Mouse (Mus musculus) heart, adult 2 months (tissue): ENCODE data around the gene Sesn1. TPM values are rescaled to one million over a fixed set of nuclear protein-coding genes. Genes with fewer than 3 reads are reported as not detected.

Experiments used
- DNase-seq, 2 experiments: peaks; one replicate each; pipeline ENCODE4 v3.0.0; 2021
- H3K27ac ChIP-seq: fragments of 200-600 bp; 2 replicates; pipeline ENCODE4 v1.8.1; 2022
- H3K27me3 ChIP-seq: fragments of 200-500 bp; 2 replicates; pipeline ENCODE4 v1.6.1; 2012; ENCODE audit warnings: mild to moderate bottlenecking, low read length, inconsistent platforms, mixed read lengths; ENCODE audit not compliant: control insufficient read depth, insufficient read depth
- H3K36me3 ChIP-seq: fragments of 200-500 bp; 2 replicates; pipeline ENCODE4 v1.6.1; 2012; ENCODE audit warnings: low read length, inconsistent platforms; ENCODE audit not compliant: control insufficient read depth, insufficient read depth
- H3K4me1 ChIP-seq: fragments of 200-500 bp; 2 replicates; pipeline ENCODE4 v1.6.1; 2011; ENCODE audit warnings: low read length; ENCODE audit not compliant: control insufficient read depth, insufficient read depth
- H3K4me3 ChIP-seq: fragments of 200-600 bp; 2 replicates; pipeline ENCODE4 v1.8.1; 2022
- H3K79me2 ChIP-seq: fragments of 200-500 bp; replicated peaks from 2 replicates; pipeline ENCODE4 v1.6.1; 2012; ENCODE audit warnings: mild to moderate bottlenecking, inconsistent platforms, low read length, moderate library complexity, mixed read lengths; ENCODE audit not compliant: control insufficient read depth, insufficient read depth
- H3K9ac ChIP-seq: fragments of 200-500 bp; 2 replicates; pipeline ENCODE4 v1.6.1; 2012; ENCODE audit warnings: low read depth, mild to moderate bottlenecking, control low read depth, inconsistent platforms, low read length, mixed read lengths
- CTCF ChIP-seq: fragments of 200-600 bp; IDR thresholded peaks from 2 replicates; pipeline ENCODE4 v1.8.1; 2022; ENCODE audit warnings: antibody characterized with exemption, mild to moderate bottlenecking, moderate library complexity
- EP300 ChIP-seq: fragments of 200-500 bp; IDR thresholded peaks from 2 replicates; pipeline ENCODE4 v1.6.1; 2011; ENCODE audit warnings: low read depth, low read length, control low read depth; ENCODE audit not compliant: insufficient read depth
- POLR2A ChIP-seq: fragments of 200-500 bp; IDR thresholded peaks from 2 replicates; pipeline ENCODE4 v1.6.1; 2011; ENCODE audit warnings: mild to moderate bottlenecking, low read depth, low read length, control low read depth; ENCODE audit not compliant: insufficient read depth
- WGBS: fragments of 180-500 bp; shearing (Covaris S2); methylation state at CpG from one replicate; pipeline ENCODE4 v1.1.7; 2018; 5-methylcytosine and 5-hydroxymethylcytosine counted together
- intact Hi-C: fragments of 180-260 bp; cut with DNase I; formaldehyde crosslinking; loops from one replicate; pipeline ENCODE4 v1.15.1; 2025
- polyA plus RNA-seq: library from polyadenylated mRNA; depleted of rRNA; stranded (reverse); fragments of >200 nt; gene quantifications from 2 replicates; pipeline ENCODE4 v1.2.3, GENCODE M21; 2012
- total RNA-seq, 2 experiments: library from RNA; stranded (reverse); gene quantifications; 2 replicates each; pipeline ENCODE4 v1.2.3; 2021

The Sesn1 gene
- total and polyA plus RNA-seq, 3 experiments: 47.8 to 121 (median 120) TPM

DNA sequence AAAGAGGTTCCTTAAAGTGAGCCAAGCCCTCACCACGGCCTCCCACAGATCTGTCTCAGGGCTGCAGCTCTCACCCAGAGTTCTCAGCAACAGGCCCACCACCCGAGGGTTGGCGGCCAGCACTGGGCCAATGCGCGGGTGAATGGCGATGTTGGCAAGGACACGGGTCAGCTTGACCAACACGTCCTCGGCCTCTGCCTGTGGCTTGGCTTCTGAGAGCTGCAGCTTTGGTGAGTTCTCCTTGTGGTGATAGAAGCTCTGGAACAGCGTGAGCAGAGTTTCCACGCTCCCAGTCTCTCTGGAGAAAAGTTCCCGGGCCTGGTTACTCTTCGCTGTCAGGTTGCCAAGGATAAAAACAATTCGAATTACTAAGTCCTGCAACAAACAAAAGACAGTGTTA lies 117.0 kb downstream of the Sesn1 start:
- Histone ChIP-seq H3K79me2 (no peaks in the 10 kb centered on the region), H3K4me3 (no peak overlapping the region), H3K4me1 (no peaks in the 10 kb centered on the region), H3K27ac (no peak overlapping the region), H3K9ac (no peak overlapping the region), H3K27me3 (no peaks in the 10 kb centered on the region), H3K36me3 (no peaks in the 10 kb centered on the region)
- TF ChIP-seq CTCF: no peak
- no peak for TF ChIP-seq EP300
- TF ChIP-seq POLR2A: no peak
- intact Hi-C loops: no loop called here
- 79% methylated on average over 14 of the region's 14 CpGs for WGBS
- no peak for DNase-seq

DNA sequence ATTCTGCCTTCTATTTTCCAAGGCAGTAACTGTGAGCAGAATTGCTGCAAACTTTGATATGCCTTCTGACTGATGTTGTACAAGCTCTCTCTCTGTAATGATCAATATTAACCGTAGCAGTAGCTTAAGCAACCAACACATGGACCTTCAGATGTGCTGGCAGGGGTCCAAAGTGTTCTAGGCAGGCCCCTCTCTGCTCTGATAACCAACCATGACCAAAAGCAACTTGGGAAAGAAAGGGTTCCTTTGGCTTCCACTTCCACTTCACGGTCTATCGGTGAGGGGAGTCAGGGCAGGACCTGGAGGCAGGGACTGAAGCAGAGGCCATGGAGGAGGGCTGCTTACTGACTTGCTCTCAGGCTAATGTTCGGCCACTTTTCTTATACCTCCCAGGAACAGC lies 121.2 kb downstream of the Sesn1 start:
- Histone ChIP-seq H3K9ac (no peak overlapping the region), H3K79me2 (no peaks in the 10 kb centered on the region), H3K36me3 (peaks cover 6% of the 10 kb centered on the region), H3K27ac (peak overlapping the region; percentile 98), H3K27me3 (no peaks in the 10 kb centered on the region), H3K4me3 (no peak overlapping the region), H3K4me1 (peaks cover 13% of the 10 kb centered on the region)
- DNase-seq: no peak
- TF ChIP-seq EP300: no peak
- TF ChIP-seq POLR2A: no peak
- no peak for TF ChIP-seq CTCF
- intact Hi-C loops: no loop called here
- WGBS: 60% methylated on average over 4 of the region's 4 CpGs

DNA sequence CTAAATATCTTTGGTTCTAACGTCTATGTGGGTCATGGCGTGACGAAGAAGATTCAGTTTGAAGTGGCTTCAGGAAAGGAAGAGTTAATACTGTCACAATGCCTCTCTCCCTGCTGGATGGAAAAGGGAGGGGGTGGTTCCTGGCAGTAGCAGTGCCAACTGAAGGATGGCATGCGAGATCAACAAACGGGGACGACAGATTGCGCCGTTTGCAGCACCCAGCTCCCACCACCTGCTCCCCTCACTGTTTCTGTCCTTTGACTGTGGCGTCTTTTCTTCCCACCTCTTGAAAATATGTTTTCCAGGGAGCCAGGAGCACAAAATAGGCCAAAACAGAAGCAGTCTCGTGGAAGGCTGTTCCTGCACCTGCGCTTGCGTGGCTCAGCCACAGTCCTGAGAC lies 122.2 kb downstream of the Sesn1 start:
- TF ChIP-seq POLR2A (peak; percentile 43; the same call in 1 of the 2 replicates), CTCF (no peak), EP300 (0 out of 2 replicates have a peak, but pooled peaks have one; percentile 6)
- intact Hi-C loops: loop anchor here (2.0 kb wide), 2 partner anchors 39 to 101 kb away; no protein-coding TSS in a partner anchor
- H3K9ac ChIP-seq: peak overlapping the region; percentile 17
- peak overlapping the region; percentile 12; the same call in 1 of the 2 replicates for H3K4me3 ChIP-seq
- WGBS: 60% methylated on average over 12 of the region's 12 CpGs
- H3K4me1 ChIP-seq: peaks cover 21% of the 10 kb centered on the region
- DNase-seq: peak; percentile 39 to 56
- H3K27me3 ChIP-seq: no peaks in the 10 kb centered on the region
- no peaks in the 10 kb centered on the region for H3K79me2 ChIP-seq
- peaks cover 7% of the 10 kb centered on the region for H3K36me3 ChIP-seq
- H3K27ac ChIP-seq: peak overlapping the region; percentile 98

DNA sequence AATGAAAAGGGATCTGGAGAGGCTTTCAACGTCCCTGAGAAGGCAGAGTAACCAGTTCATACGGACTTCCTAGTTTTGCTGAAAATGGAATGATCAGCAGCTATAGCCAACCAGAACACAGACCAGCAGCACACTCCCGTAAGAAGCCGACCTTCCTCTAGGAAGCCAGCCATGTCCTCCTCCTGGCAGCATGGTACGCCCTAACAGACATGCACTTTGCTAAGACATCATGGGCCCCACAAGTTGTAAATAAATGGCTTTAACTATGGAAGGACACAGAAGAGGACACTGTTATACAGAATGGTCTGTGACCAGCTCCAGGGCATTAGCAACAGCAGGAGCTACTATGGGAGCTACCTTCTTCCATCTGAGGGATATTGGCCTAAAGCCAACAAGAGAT lies 123.2 kb downstream of the Sesn1 start:
- Histone ChIP-seq H3K27me3 (no peaks in the 10 kb centered on the region), H3K36me3 (peaks cover 8% of the 10 kb centered on the region), H3K4me1 (peaks cover 24% of the 10 kb centered on the region), H3K4me3 (no peak overlapping the region), H3K27ac (peak overlapping the region; percentile 98), H3K79me2 (no peaks in the 10 kb centered on the region), H3K9ac (no peak overlapping the region)
- DNase-seq: no peak
- 57% methylated on average over 5 of the region's 5 CpGs for WGBS
- no peak for TF ChIP-seq POLR2A
- TF ChIP-seq CTCF: no peak
- no peak for TF ChIP-seq EP300
- intact Hi-C loops: loop anchor here (2.0 kb wide), 2 partner anchors 40 to 102 kb away; no protein-coding TSS in a partner anchor

DNA sequence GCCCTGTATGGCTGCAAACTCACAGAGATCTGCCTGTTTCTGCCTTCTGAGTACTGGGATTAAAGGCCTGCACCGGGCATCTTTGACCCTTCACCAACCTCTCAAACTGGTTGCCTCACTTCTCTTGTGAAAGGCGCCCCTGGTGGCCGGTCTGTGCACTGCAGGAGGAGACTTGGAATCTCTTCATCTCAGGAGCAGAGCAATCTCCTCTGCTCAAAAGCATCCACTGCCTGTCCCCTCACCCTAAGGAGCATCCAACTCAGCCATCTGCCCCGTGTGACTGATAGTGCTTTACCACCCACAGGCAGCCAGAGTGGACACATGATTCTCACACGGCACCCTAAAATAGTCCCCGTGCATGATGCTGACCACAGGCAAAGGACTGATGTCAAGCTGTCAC lies 123.8 kb downstream of the Sesn1 start:
- Histone ChIP-seq H3K79me2 (no peaks in the 10 kb centered on the region), H3K9ac (no peak overlapping the region), H3K36me3 (peaks cover 8% of the 10 kb centered on the region), H3K4me1 (peaks cover 25% of the 10 kb centered on the region), H3K27ac (peak overlapping the region; percentile 98), H3K27me3 (no peaks in the 10 kb centered on the region), H3K4me3 (no peak overlapping the region)
- TF ChIP-seq POLR2A: no peak
- TF ChIP-seq CTCF: peak; percentile 88
- TF ChIP-seq EP300: peak; percentile 96
- WGBS: 40% methylated on average over 6 of the region's 6 CpGs
- peak; percentile 77 to 80 for DNase-seq
- intact Hi-C loops: loop anchor here (2.0 kb wide), 2 partner anchors 41 to 103 kb away; no protein-coding TSS in a partner anchor

DNA sequence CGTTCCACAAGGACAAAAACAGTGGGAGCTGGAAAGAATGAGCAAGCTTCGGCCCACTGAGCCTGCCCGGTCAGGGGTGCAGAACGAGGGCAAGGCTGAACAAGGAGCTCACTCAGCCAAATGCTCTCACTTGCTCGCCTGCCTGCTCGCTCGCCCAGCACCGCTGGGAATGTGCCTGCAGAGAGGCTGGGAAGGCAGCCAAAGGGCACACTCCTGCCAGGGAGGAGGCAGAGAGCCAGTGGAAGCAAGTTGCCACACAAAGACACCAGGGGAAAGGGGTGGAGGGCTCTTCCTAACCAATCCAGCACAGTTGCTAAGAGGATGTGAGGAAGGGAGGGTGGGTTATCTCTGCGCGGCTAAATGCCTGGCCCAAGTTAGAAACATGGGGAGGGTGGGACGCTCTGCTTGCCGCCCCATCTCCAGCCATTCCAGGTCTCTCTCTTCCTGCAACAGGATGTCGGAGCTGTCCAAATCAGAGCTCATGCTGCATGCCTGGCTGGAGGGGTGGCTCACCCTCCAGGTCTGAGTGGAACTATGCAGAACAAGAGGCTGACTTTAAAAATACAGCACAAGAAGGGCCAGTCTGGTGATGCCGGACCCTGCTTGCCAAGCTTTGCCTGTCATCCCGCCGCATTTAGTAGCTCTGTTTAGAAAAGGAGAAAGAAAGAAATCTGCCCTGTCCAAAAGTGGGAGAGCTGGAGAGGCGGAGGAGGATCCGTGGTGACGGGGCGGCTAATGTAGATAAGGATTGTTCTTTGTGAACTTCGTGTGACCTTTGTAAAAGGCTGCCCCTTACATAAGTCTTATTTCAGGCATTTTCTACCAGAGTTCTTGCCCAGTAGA lies 125.1 kb downstream of the Sesn1 start:
- peaks cover 25% of the 10 kb centered on the region for H3K4me1 ChIP-seq
- peak overlapping the region; percentile 17; the same call in 1 of the 2 replicates for H3K4me3 ChIP-seq
- DNase-seq: peak; percentile 86 to 92
- no peaks in the 10 kb centered on the region for H3K79me2 ChIP-seq
- peak overlapping the region; percentile 98 for H3K27ac ChIP-seq
- H3K36me3 ChIP-seq: peaks cover 8% of the 10 kb centered on the region
- TF ChIP-seq EP300 (peak; percentile 73), POLR2A (peak; percentile 54), CTCF (peak; percentile 54)
- H3K9ac ChIP-seq: peak overlapping the region; percentile 24
- no peaks in the 10 kb centered on the region for H3K27me3 ChIP-seq
- WGBS: 7% methylated on average over 21 of the region's 21 CpGs
- intact Hi-C loops: loop anchor here (2.0 to 5.0 kb wide), 2 partner anchors 24 to 42 kb away; no protein-coding TSS in a partner anchor
